Mouse (Mus musculus) embryonic fibroblast, embryonic 13.5 days (primary cell): Measurements from ENCODE around the gene Dnal1.

Source experiments
- CTCF ChIP-seq: IDR thresholded peaks from 2 replicates; pipeline ENCODE4 v1.5.1; 2011; ENCODE audit warnings: mild to moderate bottlenecking, control low read depth, low read length, moderate library complexity, borderline replicate concordance; ENCODE audit not compliant: insufficient read depth
- POLR2A ChIP-seq: IDR thresholded peaks from 2 replicates; pipeline ENCODE4 v1.6.1; 2011; ENCODE audit warnings: low read depth, mild to moderate bottlenecking, control low read depth, low read length, moderate library complexity

DNA sequence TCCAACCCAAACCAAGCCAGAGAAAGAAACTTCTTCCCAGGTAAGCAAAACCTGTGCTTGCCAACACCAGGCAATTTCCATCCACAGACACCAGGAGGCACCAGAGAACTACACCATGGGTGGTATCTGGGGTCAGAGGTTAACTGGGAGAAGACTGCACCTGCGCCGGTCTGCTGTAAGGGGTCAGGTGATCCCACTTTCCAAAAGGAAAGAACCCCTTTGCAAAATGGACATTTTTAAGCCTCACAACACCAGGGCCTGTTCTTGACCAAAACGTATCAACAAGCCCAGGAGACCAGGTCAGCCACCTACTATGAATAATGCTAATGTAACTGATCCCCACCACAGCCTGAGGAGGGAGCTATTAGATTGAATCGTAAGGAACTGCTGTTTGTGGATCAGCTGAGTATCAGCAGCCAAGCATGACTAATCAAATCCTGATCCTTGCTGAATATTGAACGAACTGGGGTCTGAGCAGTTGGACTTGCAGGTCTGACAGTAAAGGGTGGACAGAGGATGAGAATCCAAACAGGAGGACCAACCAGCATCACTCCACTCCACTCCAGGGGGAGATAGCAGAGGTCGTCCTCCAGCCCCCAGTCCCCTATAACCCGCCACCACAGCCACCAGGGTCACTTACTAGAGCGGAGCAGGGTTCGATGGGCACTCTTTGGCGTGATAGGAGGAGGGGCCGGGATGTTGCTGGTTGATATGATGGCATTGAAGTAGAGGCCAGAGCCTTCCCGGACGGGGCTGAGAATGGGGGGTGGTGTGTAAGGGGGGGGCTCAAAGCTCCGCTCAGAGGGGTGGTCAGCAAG lies 47.7 kb downstream of the Dnal1 start:
- 0 out of 2 replicates have a peak, but pooled peaks have one; percentile 21 for TF ChIP-seq CTCF
- TF ChIP-seq POLR2A = no peak
